Mouse (Mus musculus): ENCODE data around the gene Mtr. TPM values are rescaled to one million over a fixed set of nuclear protein-coding genes. Genes with fewer than 3 reads are reported as not detected.

Gene Mtr
- polyA plus RNA-seq, 1 experiment from 2014 or later, result 8.7 TPM

- Histone ChIP-seq H3K9ac (ENCODE audit: low read depth, low read length) (no peak overlapping the region), H3K9me3 (replicated peaks; ENCODE audit: low read length) (no peaks in the 10 kb centered on the region), H3K4me2 (ENCODE audit: low read length) (no peak overlapping the region), H3K27ac (no peak overlapping the region), H3K4me1 (replicated peaks; ENCODE audit: insufficient read depth, low read length) (no peaks in the 10 kb centered on the region), H3K27me3 (ENCODE audit: insufficient read depth, low read length) (no peaks in the 10 kb centered on the region), H3K36me3 (ENCODE audit: insufficient read depth, low read length) (no peaks in the 10 kb centered on the region), H3K4me3 (replicated peaks; ENCODE audit: low read depth, low read length) (no peak overlapping the region)
- DNase-seq (ENCODE audit: low spot score) (no peak), ATAC-seq (replicated peaks; ENCODE audit: low FRiP score, low read depth) (no peak)
- no peak for TF ChIP-seq CTCF (IDR thresholded peaks at IDR 0.05; ENCODE audit: low read depth)
- WGBS, result 90% methylated on average over 7 of the region's 7 CpGs
Observed at GRCm38 (mm10) chr13:12293810-12294209, 35.9 kb upstream of the Mtr start.

DNA sequence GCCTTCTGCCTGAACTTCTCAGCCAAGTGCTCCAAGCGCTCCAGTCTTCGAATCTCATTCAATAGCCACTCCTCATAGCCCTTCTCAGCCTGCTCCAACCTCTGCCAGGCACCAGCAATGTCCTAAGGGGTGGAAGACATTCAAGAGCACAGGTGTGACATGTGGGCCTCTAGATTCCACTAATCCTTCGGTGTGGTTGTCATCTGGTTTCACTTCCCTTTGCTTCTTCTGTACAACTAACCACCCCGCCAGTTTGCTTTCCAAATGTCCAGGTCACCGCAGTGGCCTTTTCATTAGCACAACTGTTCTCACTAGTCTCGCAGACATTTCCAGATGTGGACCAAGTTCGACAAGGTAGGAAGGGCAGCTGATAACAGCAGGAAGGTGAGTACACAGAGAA, 32.8 kb upstream of the Mtr start:
- H3K4me3 ChIP-seq (replicated peaks; ENCODE audit: low read depth, low read length), result no peak overlapping the region
- H3K36me3 ChIP-seq (ENCODE audit: insufficient read depth, low read length), result no peaks in the 10 kb centered on the region
- H3K4me1 ChIP-seq (replicated peaks; ENCODE audit: insufficient read depth, low read length), result no peaks in the 10 kb centered on the region
- ATAC-seq (replicated peaks; ENCODE audit: low FRiP score, low read depth) (no peak), DNase-seq (ENCODE audit: low spot score) (no peak)
- no peaks in the 10 kb centered on the region for H3K9me3 ChIP-seq (replicated peaks; ENCODE audit: low read length)
- no peak for TF ChIP-seq CTCF (IDR thresholded peaks at IDR 0.05; ENCODE audit: low read depth)
- WGBS, result 89% methylated on average over 7 of the region's 7 CpGs
- no peak overlapping the region for H3K4me2 ChIP-seq (ENCODE audit: low read length)
- H3K27ac ChIP-seq, result no peak overlapping the region
- H3K27me3 ChIP-seq (ENCODE audit: insufficient read depth, low read length), result no peaks in the 10 kb centered on the region
- H3K9ac ChIP-seq (ENCODE audit: low read depth, low read length), result no peak overlapping the region

DNA sequence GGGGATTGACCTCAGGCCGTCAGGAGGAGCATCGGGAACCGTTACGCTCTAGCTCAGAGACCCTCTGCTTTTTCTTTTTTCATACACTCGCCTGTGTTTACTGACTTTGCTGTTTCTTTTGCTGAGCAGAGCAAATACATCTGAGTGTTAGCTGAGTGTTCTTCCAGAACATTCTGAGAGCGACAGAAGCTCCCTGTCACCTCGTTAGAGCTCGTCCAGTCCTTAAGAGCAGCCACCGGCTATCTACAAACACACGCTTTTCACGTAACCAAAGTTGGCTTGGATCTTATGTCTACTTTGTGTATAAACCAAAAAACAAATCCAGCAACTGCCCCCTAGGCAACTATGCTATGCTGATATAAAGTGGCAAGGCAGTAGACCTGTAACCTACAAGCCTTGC, 26.6 kb upstream of the Mtr start:
- H3K4me3 ChIP-seq (replicated peaks; ENCODE audit: low read depth, low read length), result no peak overlapping the region
- DNase-seq (ENCODE audit: low spot score) (no peak), ATAC-seq (replicated peaks; ENCODE audit: low FRiP score, low read depth) (no peak)
- no peak overlapping the region for H3K9ac ChIP-seq (ENCODE audit: low read depth, low read length)
- H3K4me2 ChIP-seq (ENCODE audit: low read length), result no peak overlapping the region
- H3K4me1 ChIP-seq (replicated peaks; ENCODE audit: insufficient read depth, low read length), result no peaks in the 10 kb centered on the region
- H3K36me3 ChIP-seq (ENCODE audit: insufficient read depth, low read length), result no peaks in the 10 kb centered on the region
- 90% methylated on average over 11 of the region's 11 CpGs for WGBS
- no peaks in the 10 kb centered on the region for H3K9me3 ChIP-seq (replicated peaks; ENCODE audit: low read length)
- no peaks in the 10 kb centered on the region for H3K27me3 ChIP-seq (ENCODE audit: insufficient read depth, low read length)
- no peak for TF ChIP-seq CTCF (IDR thresholded peaks at IDR 0.05; ENCODE audit: low read depth)
- no peak overlapping the region for H3K27ac ChIP-seq

- no peak; the same call in 1 of the 2 replicates for ATAC-seq (replicated peaks; ENCODE audit: low FRiP score, low read depth)
Observed at GRCm38 (mm10) chr13:12283826-12284225, 25.9 kb upstream of the Mtr start.

DNA sequence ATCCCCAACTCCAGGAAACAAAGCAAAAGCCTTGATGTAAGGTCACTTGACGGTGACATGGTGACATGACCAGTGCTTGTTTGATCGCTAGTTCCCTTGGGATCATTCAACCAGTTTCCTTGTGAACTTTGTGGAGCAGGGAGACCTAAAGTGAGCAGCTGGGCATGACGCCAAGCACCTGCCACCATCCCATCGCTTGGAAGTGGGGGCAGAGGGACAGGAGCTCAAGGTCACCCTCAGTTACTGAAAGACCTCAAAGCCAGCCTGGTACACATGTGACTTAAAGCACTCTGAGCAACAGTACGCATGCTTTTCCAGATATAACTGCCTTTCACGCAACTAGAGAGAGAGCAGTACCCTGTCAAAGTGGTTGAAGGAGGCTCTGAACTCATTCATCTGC, 16.8 kb upstream of the Mtr start:
- no peaks in the 10 kb centered on the region for H3K4me1 ChIP-seq (replicated peaks; ENCODE audit: insufficient read depth, low read length)
- WGBS, result 51% methylated on average over 6 of the region's 6 CpGs
- TF ChIP-seq CTCF (IDR thresholded peaks at IDR 0.05; ENCODE audit: low read depth), result no peak
- no peak overlapping the region for H3K9ac ChIP-seq (ENCODE audit: low read depth, low read length)
- H3K9me3 ChIP-seq (replicated peaks; ENCODE audit: low read length), result no peaks in the 10 kb centered on the region
- H3K36me3 ChIP-seq (ENCODE audit: insufficient read depth, low read length), result no peaks in the 10 kb centered on the region
- no peak for DNase-seq (ENCODE audit: low spot score)
- ATAC-seq (replicated peaks; ENCODE audit: low FRiP score, low read depth), result peak; percentile 49
- no peaks in the 10 kb centered on the region for H3K27me3 ChIP-seq (ENCODE audit: insufficient read depth, low read length)
- no peak overlapping the region for H3K4me2 ChIP-seq (ENCODE audit: low read length)
- peak overlapping the region; percentile 54; the same call in 1 of the 2 replicates for H3K27ac ChIP-seq
- no peak overlapping the region for H3K4me3 ChIP-seq (replicated peaks; ENCODE audit: low read depth, low read length)

More at GRCm38 (mm10) chr13:12283826-12284225, 25.9 kb upstream of the Mtr start:
- H3K9me3 ChIP-seq (replicated peaks; ENCODE audit: low read length), result no peaks in the 10 kb centered on the region
- 78% methylated on average over 3 of the region's 3 CpGs for WGBS
- TF ChIP-seq CTCF (IDR thresholded peaks at IDR 0.05; ENCODE audit: low read depth), result no peak
- H3K9ac ChIP-seq (ENCODE audit: low read depth, low read length), result no peak overlapping the region
- no peaks in the 10 kb centered on the region for H3K4me1 ChIP-seq (replicated peaks; ENCODE audit: insufficient read depth, low read length)
- H3K4me2 ChIP-seq (ENCODE audit: low read length), result no peak overlapping the region
- DNase-seq (ENCODE audit: low spot score), result no peak
- no peaks in the 10 kb centered on the region for H3K36me3 ChIP-seq (ENCODE audit: insufficient read depth, low read length)
- H3K27ac ChIP-seq, result no peak overlapping the region
- H3K27me3 ChIP-seq (ENCODE audit: insufficient read depth, low read length), result no peaks in the 10 kb centered on the region
- no peak overlapping the region for H3K4me3 ChIP-seq (replicated peaks; ENCODE audit: low read depth, low read length)

- Histone ChIP-seq H3K4me1 (replicated peaks; ENCODE audit: insufficient read depth, low read length) (no peaks in the 10 kb centered on the region), H3K27me3 (ENCODE audit: insufficient read depth, low read length) (no peaks in the 10 kb centered on the region), H3K9me3 (replicated peaks; ENCODE audit: low read length) (no peaks in the 10 kb centered on the region), H3K36me3 (ENCODE audit: insufficient read depth, low read length) (no peaks in the 10 kb centered on the region), H3K4me3 (replicated peaks; ENCODE audit: low read depth, low read length) (no peak overlapping the region), H3K9ac (ENCODE audit: low read depth, low read length) (no peak overlapping the region), H3K4me2 (ENCODE audit: low read length) (no peak overlapping the region), H3K27ac (peak overlapping the region; percentile 54; the same call in 1 of the 2 replicates)
- 61% methylated on average over 4 of the region's 4 CpGs for WGBS
- ATAC-seq (replicated peaks; ENCODE audit: low FRiP score, low read depth), result 0 out of 2 replicates have a peak, but pooled peaks have one; percentile 47
- no peak for DNase-seq (ENCODE audit: low spot score)
- no peak for TF ChIP-seq CTCF (IDR thresholded peaks at IDR 0.05; ENCODE audit: low read depth)
Observed at GRCm38 (mm10) chr13:12274220-12274619, 16.3 kb upstream of the Mtr start.

GRCm38 (mm10) chr13:12272953-12273352, 15.0 kb upstream of the Mtr start:
- Histone ChIP-seq H3K9me3 (replicated peaks; ENCODE audit: low read length) (no peaks in the 10 kb centered on the region), H3K9ac (ENCODE audit: low read depth, low read length) (no peak overlapping the region), H3K4me1 (replicated peaks; ENCODE audit: insufficient read depth, low read length) (no peaks in the 10 kb centered on the region), H3K4me3 (replicated peaks; ENCODE audit: low read depth, low read length) (no peak overlapping the region), H3K36me3 (ENCODE audit: insufficient read depth, low read length) (no peaks in the 10 kb centered on the region), H3K27ac (no peak overlapping the region), H3K27me3 (ENCODE audit: insufficient read depth, low read length) (no peaks in the 10 kb centered on the region), H3K4me2 (ENCODE audit: low read length) (no peak overlapping the region)
- DNase-seq (ENCODE audit: low spot score) (peak; percentile 31), ATAC-seq (replicated peaks; ENCODE audit: low FRiP score, low read depth) (no peak)
- 62% methylated on average over 3 of the region's 3 CpGs for WGBS
- TF ChIP-seq CTCF (IDR thresholded peaks at IDR 0.05; ENCODE audit: low read depth), result peak; percentile 68
